Mouse (Mus musculus) lung, adult 2 months (tissue): ENCODE results near the gene Neb.

Experiments used
- CTCF ChIP-seq: fragments of 200-500 bp; IDR thresholded peaks from 2 replicates; pipeline ENCODE4 v1.5.1; 2011; ENCODE audit warnings: mild to moderate bottlenecking, low read length, control low read depth; ENCODE audit not compliant: insufficient read depth
- POLR2A ChIP-seq: fragments of 200-500 bp; IDR thresholded peaks from 2 replicates; pipeline ENCODE4 v1.6.1; 2011; ENCODE audit warnings: low read depth, mild to moderate bottlenecking, control low read depth, low read length, borderline replicate concordance; ENCODE audit errors: extremely low read depth

- TF ChIP-seq POLR2A (no peak), CTCF (no peak)
These were observed 8.7 kb downstream of the Neb start for GRCm38 (mm10) chr2:52369622-52370021.
